Mouse (Mus musculus) liver, adult 2 months (tissue): ENCODE measurements around the gene Cox19. TPM values are rescaled to one million over a fixed set of nuclear protein-coding genes. Genes with fewer than 3 reads are reported as not detected.

Experiments used
- DNase-seq: peaks from one replicate; pipeline ENCODE4 v3.0.0-alpha.2; 2011; ENCODE audit warnings: low read depth, low spot score; ENCODE audit errors: extremely low read depth
- H3K27ac ChIP-seq: fragments of 200-500 bp; replicated peaks from 2 replicates; pipeline ENCODE4 v1.5.1; 2012; ENCODE audit warnings: low read depth, mild to moderate bottlenecking, control low read depth, inconsistent platforms, low read length; ENCODE audit not compliant: insufficient read depth
- H3K27me3 ChIP-seq: fragments of 200-500 bp; 2 replicates; pipeline ENCODE4 v1.6.1; 2012; ENCODE audit warnings: mild to moderate bottlenecking, moderate library complexity, low read length, inconsistent platforms; ENCODE audit not compliant: control insufficient read depth, insufficient read depth
- H3K36me3 ChIP-seq: fragments of 200-500 bp; 2 replicates; pipeline ENCODE4 v1.6.1; 2012; ENCODE audit warnings: low read length, inconsistent platforms; ENCODE audit not compliant: control insufficient read depth, insufficient read depth
- H3K4me1 ChIP-seq: fragments of 200-500 bp; 2 replicates; pipeline ENCODE4 v1.6.1; 2011; ENCODE audit warnings: low read length; ENCODE audit not compliant: control insufficient read depth, insufficient read depth
- H3K4me3 ChIP-seq: fragments of 200-500 bp; 2 replicates; pipeline ENCODE4 v1.5.1; 2011; ENCODE audit warnings: low read depth, mild to moderate bottlenecking, control low read depth, low read length, moderate library complexity; ENCODE audit not compliant: insufficient read depth
- H3K79me2 ChIP-seq: fragments of 200-500 bp; 2 replicates; pipeline ENCODE4 v1.6.1; 2012; ENCODE audit warnings: inconsistent platforms, mild to moderate bottlenecking, low read length, moderate library complexity; ENCODE audit not compliant: control insufficient read depth, insufficient read depth
- H3K9ac ChIP-seq: fragments of 200-500 bp; 2 replicates; pipeline ENCODE4 v1.6.1; 2012; ENCODE audit warnings: low read depth, mild to moderate bottlenecking, control low read depth, inconsistent platforms, low read length
- CTCF ChIP-seq: fragments of 200-500 bp; IDR thresholded peaks from 2 replicates; pipeline ENCODE4 v1.5.1; 2011; ENCODE audit warnings: low read depth, low read length, control low read depth
- POLR2A ChIP-seq: fragments of 200-500 bp; IDR thresholded peaks from 2 replicates; pipeline ENCODE4 v1.6.1; 2011; ENCODE audit warnings: low read length, control low read depth; ENCODE audit not compliant: insufficient read depth; ENCODE audit errors: extremely low read depth
- WGBS: fragments of 180-500 bp; shearing (Covaris S2); methylation state at CpG from one replicate; pipeline ENCODE4 v1.1.7; 2018; 5-methylcytosine and 5-hydroxymethylcytosine counted together
- polyA plus RNA-seq: library from polyadenylated mRNA; depleted of rRNA; stranded (reverse); fragments of >200 nt; gene quantifications from 2 replicates; pipeline ENCODE4 v1.2.3, GENCODE M21; 2012
- total RNA-seq: library from RNA; depleted of rRNA; stranded (reverse); fragments of >200 nt; gene quantifications from 2 replicates; pipeline ENCODE4 v1.2.3, GENCODE M21; 2014

The Cox19 gene
- total and polyA plus RNA-seq, 2 experiments: 23.6 to 82.4 TPM

DNA sequence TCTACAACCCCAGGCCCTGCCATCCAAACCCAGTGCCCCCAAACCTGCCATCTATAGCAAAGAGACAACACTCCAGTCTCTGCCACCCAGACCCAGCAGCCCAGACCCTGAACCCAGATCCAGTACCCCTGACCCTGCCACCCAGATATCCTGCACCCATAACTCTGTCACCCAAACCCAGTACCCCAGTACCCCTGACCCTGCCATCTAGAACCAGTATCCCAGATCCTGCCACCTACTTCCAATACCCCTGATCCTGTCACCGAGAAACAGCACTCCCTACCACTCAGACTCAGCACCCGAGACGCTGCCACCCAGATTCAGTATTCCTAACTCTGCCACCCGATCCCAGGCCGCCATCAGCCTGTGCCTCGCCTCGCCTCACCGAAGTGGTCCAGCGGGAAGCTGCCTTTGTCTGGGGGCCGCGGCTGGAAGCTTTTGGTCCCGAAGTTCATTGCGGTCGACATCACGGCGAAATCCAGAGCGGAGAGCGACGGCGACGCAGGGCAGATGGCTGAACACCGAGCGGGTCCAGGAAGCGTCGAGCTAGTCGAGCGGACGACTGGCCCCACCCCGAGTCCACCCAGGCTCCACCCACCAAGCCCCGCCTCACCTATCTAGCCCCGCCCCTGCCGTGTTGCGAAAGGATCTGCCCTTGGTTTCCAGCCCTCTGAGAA, 6.4 kb downstream of the Cox19 start:
- Histone ChIP-seq H3K27ac (peak overlapping the region; percentile 87), H3K36me3 (peaks cover 9% of the 10 kb centered on the region; the same call in 1 of the 2 replicates), H3K27me3 (no peaks in the 10 kb centered on the region), H3K79me2 (peaks cover 9% of the 10 kb centered on the region; the same call in 1 of the 2 replicates), H3K4me1 (peaks cover 17% of the 10 kb centered on the region), H3K9ac (peak overlapping the region; percentile 94), H3K4me3 (peak overlapping the region; percentile 87)
- DNase-seq: peak; percentile 87
- WGBS: under 1% methylated on average over 33 of the region's 33 CpGs
- peak; percentile 78 for TF ChIP-seq POLR2A
- TF ChIP-seq CTCF: no peak

GRCm38 (mm10) chr5:139344021-139344686, 7.1 kb downstream of the Cox19 start:
- peaks cover 17% of the 10 kb centered on the region for H3K4me1 ChIP-seq
- 4% methylated on average over 12 of the region's 12 CpGs for WGBS
- DNase-seq: peak; percentile 85
- no peaks in the 10 kb centered on the region for H3K27me3 ChIP-seq
- H3K4me3 ChIP-seq: peak overlapping the region; percentile 87
- peaks cover 9% of the 10 kb centered on the region; the same call in 1 of the 2 replicates for H3K79me2 ChIP-seq
- peak overlapping the region; percentile 87 for H3K27ac ChIP-seq
- TF ChIP-seq CTCF: peak; percentile 94
- TF ChIP-seq POLR2A: no peak
- peak overlapping the region; percentile 94 for H3K9ac ChIP-seq
- H3K36me3 ChIP-seq: peaks cover 9% of the 10 kb centered on the region; the same call in 1 of the 2 replicates

- Histone ChIP-seq H3K4me1 (peaks cover 12% of the 10 kb centered on the region), H3K27ac (no peak overlapping the region), H3K36me3 (peaks cover 9% of the 10 kb centered on the region; the same call in 1 of the 2 replicates), H3K79me2 (peaks cover 4% of the 10 kb centered on the region; the same call in 1 of the 2 replicates), H3K9ac (no peak overlapping the region), H3K4me3 (no peak overlapping the region), H3K27me3 (no peaks in the 10 kb centered on the region)
- DNase-seq: no peak
- WGBS: 89% methylated on average over 11 of the region's 11 CpGs
- TF ChIP-seq CTCF (no peak), POLR2A (no peak)
Observed at GRCm38 (mm10) chr5:139338891-139339290, 12.3 kb downstream of the Cox19 start.

DNA sequence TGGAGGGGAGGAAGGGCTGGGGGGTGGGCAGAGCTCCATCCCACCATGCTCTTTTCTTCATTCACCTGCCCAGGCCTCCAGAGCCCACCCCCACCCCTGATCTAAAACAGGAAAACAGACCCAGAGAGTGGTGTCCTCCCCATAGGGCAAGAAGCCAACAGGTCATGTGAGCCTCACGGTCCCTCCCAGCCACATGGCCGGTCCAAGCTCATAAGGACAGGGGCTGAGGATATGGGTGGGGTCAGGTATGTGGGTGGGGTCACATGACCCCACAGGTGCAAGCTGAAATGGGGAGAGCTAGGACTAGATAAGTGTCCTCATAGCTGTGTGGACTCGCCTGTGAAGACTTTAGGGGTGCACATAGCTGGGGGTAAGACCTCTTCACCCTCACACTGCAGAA, 12.8 kb downstream of the Cox19 start:
- no peak overlapping the region for H3K27ac ChIP-seq
- H3K4me1 ChIP-seq: peaks cover 12% of the 10 kb centered on the region
- H3K79me2 ChIP-seq: peaks cover 4% of the 10 kb centered on the region; the same call in 1 of the 2 replicates
- H3K9ac ChIP-seq: no peak overlapping the region
- no peak overlapping the region for H3K4me3 ChIP-seq
- 56% methylated on average over 3 of the region's 3 CpGs for WGBS
- peak; percentile 57 for DNase-seq
- no peak for TF ChIP-seq POLR2A
- no peak for TF ChIP-seq CTCF
- no peaks in the 10 kb centered on the region for H3K27me3 ChIP-seq
- peaks cover 9% of the 10 kb centered on the region; the same call in 1 of the 2 replicates for H3K36me3 ChIP-seq

- 70% methylated on average over 13 of the region's 13 CpGs for WGBS
- Histone ChIP-seq H3K27ac (no peak overlapping the region), H3K79me2 (peaks cover 4% of the 10 kb centered on the region; the same call in 1 of the 2 replicates), H3K4me3 (no peak overlapping the region), H3K9ac (no peak overlapping the region), H3K36me3 (peaks cover 9% of the 10 kb centered on the region; the same call in 1 of the 2 replicates), H3K4me1 (peaks cover 17% of the 10 kb centered on the region), H3K27me3 (no peaks in the 10 kb centered on the region)
- peak; percentile 71 for DNase-seq
- TF ChIP-seq POLR2A (no peak), CTCF (no peak)
Observed at GRCm38 (mm10) chr5:139337826-139338370, 13.3 kb downstream of the Cox19 start.

GRCm38 (mm10) chr5:139335634-139336033, 15.6 kb downstream of the Cox19 start:
- H3K36me3 ChIP-seq: no peaks in the 10 kb centered on the region
- no peak overlapping the region for H3K4me3 ChIP-seq
- H3K27me3 ChIP-seq: no peaks in the 10 kb centered on the region
- DNase-seq: no peak
- no peaks in the 10 kb centered on the region for H3K79me2 ChIP-seq
- H3K4me1 ChIP-seq: peaks cover 26% of the 10 kb centered on the region
- TF ChIP-seq POLR2A (no peak), CTCF (no peak)
- no peak overlapping the region for H3K9ac ChIP-seq
- WGBS: 82% methylated on average over 4 of the region's 4 CpGs
- H3K27ac ChIP-seq: no peak overlapping the region
